Mouse (Mus musculus): ENCODE measurements at regions not wholly inside any gene's neighbourhood (a gene's known extent, or its start where the extent isn't known, plus 50 kb on each side); places are given as distances from the start of the nearest gene placed in this dataset.

- no peak for DNase-seq
- H3K4me2 ChIP-seq (ENCODE audit: low read depth, low read length) = no peak overlapping the region
- ATAC-seq = no peak
- H3K9ac ChIP-seq (replicated peaks) = no peak overlapping the region
- H3K36me3 ChIP-seq (replicated peaks; ENCODE audit: insufficient read depth, low read length) = no peaks in the 10 kb centered on the region
- TF ChIP-seq EP300 (IDR thresholded peaks at IDR 0.05; ENCODE audit: low read depth) = no peak
- no peak for TF ChIP-seq CTCF (IDR thresholded peaks at IDR 0.05; ENCODE audit: low read depth)
- 71% methylated on average over 4 of the region's 4 CpGs for WGBS (ENCODE audit: insufficient replicate concordance)
- H3K4me3 ChIP-seq (ENCODE audit: low read depth, low read length) = no peak overlapping the region
- H3K4me1 ChIP-seq (ENCODE audit: insufficient read depth) = no peaks in the 10 kb centered on the region
- H3K27me3 ChIP-seq (ENCODE audit: insufficient read depth, low read length) = no peaks in the 10 kb centered on the region
- H3K27ac ChIP-seq (ENCODE audit: low read depth) = no peak overlapping the region
- no peaks in the 10 kb centered on the region for H3K9me3 ChIP-seq (ENCODE audit: low read length)
Measured at GRCm38 (mm10) chr13:31681571-31681970, 56.0 kb downstream of the Foxf2 start.

- ATAC-seq = no peak
- no peaks in the 10 kb centered on the region for H3K27me3 ChIP-seq (ENCODE audit: insufficient read depth, low read length)
- no peak overlapping the region for H3K9ac ChIP-seq (replicated peaks)
- no peaks in the 10 kb centered on the region for H3K9me3 ChIP-seq (ENCODE audit: low read length)
- WGBS (ENCODE audit: insufficient replicate concordance) = 50% methylated on average over 5 of the region's 5 CpGs
- H3K36me3 ChIP-seq (replicated peaks; ENCODE audit: insufficient read depth, low read length) = no peaks in the 10 kb centered on the region
- no peak overlapping the region for H3K4me2 ChIP-seq (ENCODE audit: low read depth, low read length)
- H3K4me3 ChIP-seq (ENCODE audit: low read depth, low read length) = no peak overlapping the region
- DNase-seq = no peak
- TF ChIP-seq EP300 (IDR thresholded peaks at IDR 0.05; ENCODE audit: low read depth) = no peak
- TF ChIP-seq CTCF (IDR thresholded peaks at IDR 0.05; ENCODE audit: low read depth) = no peak
- H3K27ac ChIP-seq (ENCODE audit: low read depth) = no peak overlapping the region
- H3K4me1 ChIP-seq (ENCODE audit: insufficient read depth) = no peaks in the 10 kb centered on the region
Measured at GRCm38 (mm10) chr13:31683311-31683710, 57.7 kb downstream of the Foxf2 start.

- H3K27me3 ChIP-seq (ENCODE audit: insufficient read depth, low read length) = no peaks in the 10 kb centered on the region
- WGBS (ENCODE audit: insufficient replicate concordance) = 66% methylated on average over 3 of the region's 3 CpGs
- no peak overlapping the region for H3K4me3 ChIP-seq (ENCODE audit: low read depth, low read length)
- no peak overlapping the region for H3K4me2 ChIP-seq (ENCODE audit: low read depth, low read length)
- H3K36me3 ChIP-seq (replicated peaks; ENCODE audit: insufficient read depth, low read length) = no peaks in the 10 kb centered on the region
- no peak for TF ChIP-seq CTCF (IDR thresholded peaks at IDR 0.05; ENCODE audit: low read depth)
- TF ChIP-seq EP300 (IDR thresholded peaks at IDR 0.05; ENCODE audit: low read depth) = no peak
- H3K9me3 ChIP-seq (ENCODE audit: low read length) = no peaks in the 10 kb centered on the region
- ATAC-seq = no peak
- H3K27ac ChIP-seq (ENCODE audit: low read depth) = no peak overlapping the region
- H3K4me1 ChIP-seq (ENCODE audit: insufficient read depth) = no peaks in the 10 kb centered on the region
- H3K9ac ChIP-seq (replicated peaks) = no peak overlapping the region
- DNase-seq = no peak
Measured at GRCm38 (mm10) chr13:31688531-31688930, 62.9 kb downstream of the Foxf2 start.

- DNase-seq (peak; percentile 33), ATAC-seq (no peak)
- WGBS (ENCODE audit: insufficient replicate concordance) = 9% methylated on average over 1 of the region's 1 CpGs
- H3K9ac ChIP-seq (replicated peaks) = no peak overlapping the region
- no peak overlapping the region for H3K4me2 ChIP-seq (ENCODE audit: low read depth, low read length)
- no peaks in the 10 kb centered on the region for H3K36me3 ChIP-seq (replicated peaks; ENCODE audit: insufficient read depth, low read length)
- no peaks in the 10 kb centered on the region for H3K27me3 ChIP-seq (ENCODE audit: insufficient read depth, low read length)
- H3K9me3 ChIP-seq (ENCODE audit: low read length) = no peaks in the 10 kb centered on the region
- H3K4me3 ChIP-seq (ENCODE audit: low read depth, low read length) = no peak overlapping the region
- H3K27ac ChIP-seq (ENCODE audit: low read depth) = no peak overlapping the region
- no peaks in the 10 kb centered on the region for H3K4me1 ChIP-seq (ENCODE audit: insufficient read depth)
- no peak for TF ChIP-seq EP300 (IDR thresholded peaks at IDR 0.05; ENCODE audit: low read depth)
- TF ChIP-seq CTCF (IDR thresholded peaks at IDR 0.05; ENCODE audit: low read depth) = peak; percentile 59
Measured at GRCm38 (mm10) chr13:31689317-31689716, 63.7 kb downstream of the Foxf2 start.

GRCm38 (mm10) chr13:31695725-31696124 is 70.1 kb downstream of the Foxf2 start:
- Histone ChIP-seq H3K4me2 (ENCODE audit: low read depth, low read length) (no peak overlapping the region), H3K4me1 (ENCODE audit: insufficient read depth) (no peaks in the 10 kb centered on the region), H3K9me3 (ENCODE audit: low read length) (no peaks in the 10 kb centered on the region), H3K4me3 (ENCODE audit: low read depth, low read length) (no peak overlapping the region), H3K9ac (replicated peaks) (no peak overlapping the region), H3K27me3 (ENCODE audit: insufficient read depth, low read length) (no peaks in the 10 kb centered on the region), H3K36me3 (replicated peaks; ENCODE audit: insufficient read depth, low read length) (no peaks in the 10 kb centered on the region), H3K27ac (ENCODE audit: low read depth) (no peak overlapping the region)
- ATAC-seq = no peak
- WGBS (ENCODE audit: insufficient replicate concordance) = 46% methylated on average over 7 of the region's 7 CpGs
- TF ChIP-seq CTCF (IDR thresholded peaks at IDR 0.05; ENCODE audit: low read depth) = no peak
- TF ChIP-seq EP300 (IDR thresholded peaks at IDR 0.05; ENCODE audit: low read depth) = no peak
- DNase-seq = no peak

GRCm38 (mm10) chr13:31704199-31704598 is 78.6 kb downstream of the Foxf2 start:
- no peak for DNase-seq
- Histone ChIP-seq H3K9ac (replicated peaks) (no peak overlapping the region), H3K4me3 (ENCODE audit: low read depth, low read length) (no peak overlapping the region), H3K4me2 (ENCODE audit: low read depth, low read length) (no peak overlapping the region), H3K27me3 (ENCODE audit: insufficient read depth, low read length) (no peaks in the 10 kb centered on the region), H3K4me1 (ENCODE audit: insufficient read depth) (no peaks in the 10 kb centered on the region), H3K36me3 (replicated peaks; ENCODE audit: insufficient read depth, low read length) (no peaks in the 10 kb centered on the region), H3K27ac (ENCODE audit: low read depth) (no peak overlapping the region), H3K9me3 (ENCODE audit: low read length) (no peaks in the 10 kb centered on the region)
- TF ChIP-seq CTCF (IDR thresholded peaks at IDR 0.05; ENCODE audit: low read depth) (no peak), EP300 (IDR thresholded peaks at IDR 0.05; ENCODE audit: low read depth) (no peak)
- 46% methylated on average over 1 of the region's 1 CpGs for WGBS (ENCODE audit: insufficient replicate concordance)
- no peak for ATAC-seq

GRCm38 (mm10) chr13:31705406-31705805 is 79.8 kb downstream of the Foxf2 start:
- H3K36me3 ChIP-seq (replicated peaks; ENCODE audit: insufficient read depth, low read length) = no peaks in the 10 kb centered on the region
- WGBS (ENCODE audit: insufficient replicate concordance) = 79% methylated on average over 2 of the region's 2 CpGs
- ATAC-seq = no peak
- H3K4me2 ChIP-seq (ENCODE audit: low read depth, low read length) = no peak overlapping the region
- DNase-seq = peak; percentile 18
- no peak overlapping the region for H3K9ac ChIP-seq (replicated peaks)
- H3K4me3 ChIP-seq (ENCODE audit: low read depth, low read length) = no peak overlapping the region
- H3K9me3 ChIP-seq (ENCODE audit: low read length) = no peaks in the 10 kb centered on the region
- H3K27ac ChIP-seq (ENCODE audit: low read depth) = no peak overlapping the region
- no peaks in the 10 kb centered on the region for H3K27me3 ChIP-seq (ENCODE audit: insufficient read depth, low read length)
- TF ChIP-seq EP300 (IDR thresholded peaks at IDR 0.05; ENCODE audit: low read depth) = no peak
- TF ChIP-seq CTCF (IDR thresholded peaks at IDR 0.05; ENCODE audit: low read depth) = peak; percentile 43
- H3K4me1 ChIP-seq (ENCODE audit: insufficient read depth) = no peaks in the 10 kb centered on the region
